Mouse (Mus musculus) NIH3T3 (cell line): ENCODE measurements around the gene Etv3.
"Not testable (repeated sequence)": the region's sequence is repeated elsewhere in the genome, so short reads cannot be mapped to it uniquely, and the experiment has no call there.

Source experiments
- DNase-seq: peaks from one replicate; pipeline ENCODE4 v3.0.0-alpha.2; 2012; ENCODE audit warnings: low read depth

Etv3 gene

DNA sequence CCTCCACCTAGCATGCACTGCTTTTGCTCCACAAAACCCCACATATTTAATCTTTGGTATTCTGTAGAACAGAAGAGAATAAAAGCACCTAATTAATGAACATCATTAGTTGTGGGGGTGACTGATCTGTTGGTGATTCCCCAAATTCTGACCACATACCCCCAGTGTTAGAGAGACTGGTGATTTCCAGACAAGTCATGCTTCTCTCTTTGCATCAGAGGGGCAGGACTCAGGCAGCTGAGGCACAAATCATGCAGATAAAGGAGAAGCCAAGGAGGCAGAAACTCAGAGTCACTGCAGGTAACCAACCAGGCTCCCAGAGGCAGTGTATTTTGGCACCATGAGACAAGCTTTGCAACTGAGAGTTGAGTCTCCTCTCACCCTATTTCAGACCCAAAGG, 6.8 kb upstream of the Etv3 start:
- DNase-seq, result no peak

DNA sequence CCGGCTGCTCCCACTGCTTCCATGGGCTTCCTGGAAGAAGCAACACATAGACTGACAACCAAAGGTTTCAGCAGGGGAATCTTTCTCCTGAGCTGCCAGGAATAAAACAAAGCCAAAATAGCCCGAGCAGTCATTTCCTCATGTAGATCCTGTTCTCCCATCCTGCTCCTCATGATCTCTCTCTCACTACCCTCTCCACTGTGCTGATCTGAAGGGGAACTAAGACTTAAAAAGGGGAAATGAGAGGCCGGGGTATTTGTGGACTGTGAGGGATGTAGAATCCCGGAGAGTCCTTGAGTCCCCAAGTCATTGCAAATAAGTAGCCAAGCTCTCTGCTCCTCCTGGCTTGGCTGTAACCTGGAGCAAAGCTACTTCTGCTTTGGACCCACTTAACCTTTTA, 4.1 kb upstream of the Etv3 start:
- DNase-seq, result no peak

DNA sequence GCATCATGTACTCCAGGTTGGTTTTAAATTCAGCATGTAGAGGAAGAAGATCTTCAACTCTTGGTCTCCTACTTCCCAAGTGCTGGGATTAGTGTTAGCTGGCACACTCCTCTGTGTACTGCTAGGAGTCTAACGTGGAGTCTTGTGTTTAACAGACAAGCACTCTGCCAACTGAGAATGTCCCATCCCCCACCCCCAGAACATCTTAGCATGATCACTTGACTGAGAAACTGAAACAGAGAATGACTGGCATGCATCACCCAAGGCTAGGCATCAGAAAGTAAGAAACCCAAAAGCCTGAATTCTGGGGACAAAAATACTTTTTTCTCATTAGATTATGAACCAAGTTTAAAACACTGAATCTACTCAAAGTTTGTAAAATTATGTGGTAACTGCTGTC, 3.4 kb upstream of the Etv3 start:
- no peak for DNase-seq

DNA sequence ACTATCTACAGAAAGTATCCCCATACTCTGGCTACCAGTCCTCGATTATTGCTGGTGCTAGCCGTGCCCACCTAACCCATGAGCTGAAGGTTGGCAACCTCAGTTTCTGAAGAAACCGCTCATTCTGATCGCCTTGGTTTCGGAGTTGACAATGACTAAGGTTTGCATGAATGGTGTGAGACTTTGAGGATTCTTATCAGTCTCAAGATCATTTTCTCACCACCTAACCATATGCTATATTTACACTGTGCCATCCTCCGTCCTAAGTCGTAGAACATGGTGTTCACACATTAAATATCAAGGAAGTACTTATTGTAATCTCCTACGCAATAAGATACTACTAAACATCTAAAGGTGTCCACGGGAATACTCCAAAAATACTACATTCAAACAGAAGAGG, 1.5 kb upstream of the Etv3 start:
- no peak for DNase-seq

DNA sequence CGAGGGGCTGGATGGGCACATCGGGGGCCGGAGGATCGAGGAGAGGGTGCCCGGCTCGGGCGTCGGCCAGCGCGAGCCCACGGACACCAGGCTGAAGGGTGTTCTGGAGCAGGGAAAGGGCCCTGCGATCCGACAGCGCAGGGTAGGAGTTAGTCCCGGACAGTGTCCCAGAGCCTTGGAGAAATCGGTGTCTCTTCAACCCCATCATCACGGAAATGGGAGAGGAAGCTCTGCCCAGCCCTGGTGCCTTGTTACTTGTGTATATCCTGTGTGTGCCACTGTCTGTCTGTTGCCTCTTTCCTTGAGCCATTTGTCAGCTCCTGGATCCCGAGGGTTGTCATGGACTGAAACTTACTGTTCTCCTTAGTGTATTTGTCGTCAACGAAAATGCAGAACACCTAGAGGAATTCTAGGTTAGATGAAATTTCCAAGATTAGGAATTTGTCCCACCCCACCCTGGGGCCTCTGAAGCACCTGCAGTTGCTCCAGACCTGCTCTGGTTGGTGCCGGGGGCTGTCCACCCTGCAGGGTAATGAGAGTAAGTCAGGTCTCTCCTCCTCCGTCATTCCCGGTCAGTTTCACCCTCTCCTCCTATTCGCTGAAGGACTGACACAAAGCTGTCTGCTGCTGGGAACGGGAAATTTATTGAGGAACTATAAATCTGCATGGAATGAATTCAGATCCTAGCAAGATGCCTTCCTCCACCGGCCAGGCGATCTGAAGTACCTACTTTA, 797 bp downstream of the Etv3 start:
- DNase-seq, result peak; percentile 35

DNA sequence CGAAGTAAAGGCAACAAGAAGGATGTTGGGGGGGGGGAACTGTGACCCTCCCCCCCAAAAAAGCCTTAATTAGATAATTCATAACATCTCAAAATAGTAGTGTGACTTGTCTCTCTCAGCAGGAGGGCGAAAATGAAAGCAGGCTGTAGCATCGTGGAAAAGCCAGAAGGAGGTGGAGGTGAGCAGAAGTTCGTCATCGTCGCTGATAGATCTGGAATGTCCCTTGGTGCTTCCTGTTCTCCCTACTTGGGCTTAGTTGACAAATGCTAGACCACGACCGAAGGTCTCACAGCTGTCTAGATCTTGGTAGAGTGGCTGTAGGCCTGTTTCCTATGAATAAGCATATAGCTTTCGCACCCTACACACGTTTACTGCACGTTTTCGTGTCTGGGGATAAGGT, 1.9 kb downstream of the Etv3 start:
- DNase-seq, result no peak

DNA sequence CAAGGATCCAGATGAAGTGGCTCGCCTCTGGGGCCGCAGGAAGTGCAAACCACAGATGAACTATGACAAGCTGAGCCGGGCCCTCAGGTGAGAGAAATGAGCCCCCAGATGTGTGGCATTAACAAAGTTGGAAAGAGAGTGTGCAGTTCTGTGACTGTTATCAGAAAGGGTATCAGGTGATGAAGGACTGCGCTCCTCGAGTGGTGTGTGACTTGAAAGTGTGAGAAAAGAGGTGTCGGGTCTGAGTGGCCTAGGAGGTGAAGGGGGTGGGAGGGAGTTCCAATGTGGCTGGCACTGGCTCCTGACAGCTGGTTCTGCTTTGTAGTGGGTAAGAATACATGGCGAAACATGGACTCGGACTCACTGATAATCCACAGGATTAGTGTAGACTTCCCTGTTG, 2.8 kb downstream of the Etv3 start:
- DNase-seq, result no peak

DNA sequence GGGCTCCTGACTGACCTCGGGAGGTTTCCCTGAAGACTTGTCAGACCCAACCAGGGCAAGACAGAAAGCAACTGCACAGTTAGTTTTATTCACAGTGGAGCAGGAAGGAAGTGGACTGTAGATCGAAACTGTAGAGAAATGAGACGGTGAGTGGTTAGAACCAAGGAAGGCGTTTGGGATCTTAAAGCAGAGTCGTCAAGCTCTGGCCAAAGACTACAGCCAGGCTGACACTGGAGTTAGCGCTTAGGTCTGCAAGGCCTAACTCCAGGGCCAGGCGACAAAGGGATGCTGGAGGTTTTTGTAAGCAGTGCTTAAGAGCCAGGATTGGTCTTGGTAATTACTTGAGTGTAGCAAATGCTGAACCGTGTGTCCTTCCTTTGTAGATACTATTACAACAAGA, 3.6 kb downstream of the Etv3 start:
- no peak for DNase-seq

DNA sequence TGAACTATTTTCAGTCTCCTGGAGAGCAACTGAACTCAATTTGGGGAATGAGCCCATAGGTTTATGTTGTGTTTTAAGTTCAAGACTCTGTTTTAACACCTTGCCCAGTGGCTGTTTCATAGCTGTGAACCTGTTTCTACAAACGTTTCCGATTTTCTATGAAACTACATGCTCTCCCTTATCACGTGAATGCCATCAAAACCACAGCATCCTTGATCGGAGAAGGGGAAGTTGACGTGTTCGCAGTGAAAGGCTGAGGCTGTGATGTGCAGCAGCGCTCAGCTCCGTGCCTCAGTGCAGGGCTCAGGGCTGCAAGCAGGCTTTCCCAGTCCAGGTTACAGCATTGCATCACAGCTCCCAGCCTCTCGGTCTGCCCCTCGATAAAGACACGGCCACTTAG, 4.4 kb downstream of the Etv3 start:
- DNase-seq, result no peak

DNA sequence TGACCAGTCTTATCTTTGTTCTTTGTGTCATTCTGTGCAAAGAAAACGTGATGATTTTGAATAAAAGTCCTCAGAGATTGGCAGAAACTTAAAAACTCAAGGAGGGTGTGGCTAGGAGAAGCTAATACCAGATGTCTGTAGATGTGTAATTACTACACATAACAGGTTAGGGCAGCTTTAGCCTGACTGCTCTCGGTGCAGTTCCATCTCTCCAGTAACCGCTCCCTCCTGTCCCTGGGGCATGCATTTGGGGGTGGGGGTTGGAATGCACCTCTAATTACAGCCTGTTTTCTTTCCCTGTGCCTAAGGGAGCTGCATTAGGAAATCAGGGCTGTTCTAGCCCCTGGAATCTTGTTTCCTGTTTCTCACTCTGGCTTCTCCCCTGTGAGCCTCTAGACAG, 5.0 kb downstream of the Etv3 start:
- DNase-seq, result no peak

DNA sequence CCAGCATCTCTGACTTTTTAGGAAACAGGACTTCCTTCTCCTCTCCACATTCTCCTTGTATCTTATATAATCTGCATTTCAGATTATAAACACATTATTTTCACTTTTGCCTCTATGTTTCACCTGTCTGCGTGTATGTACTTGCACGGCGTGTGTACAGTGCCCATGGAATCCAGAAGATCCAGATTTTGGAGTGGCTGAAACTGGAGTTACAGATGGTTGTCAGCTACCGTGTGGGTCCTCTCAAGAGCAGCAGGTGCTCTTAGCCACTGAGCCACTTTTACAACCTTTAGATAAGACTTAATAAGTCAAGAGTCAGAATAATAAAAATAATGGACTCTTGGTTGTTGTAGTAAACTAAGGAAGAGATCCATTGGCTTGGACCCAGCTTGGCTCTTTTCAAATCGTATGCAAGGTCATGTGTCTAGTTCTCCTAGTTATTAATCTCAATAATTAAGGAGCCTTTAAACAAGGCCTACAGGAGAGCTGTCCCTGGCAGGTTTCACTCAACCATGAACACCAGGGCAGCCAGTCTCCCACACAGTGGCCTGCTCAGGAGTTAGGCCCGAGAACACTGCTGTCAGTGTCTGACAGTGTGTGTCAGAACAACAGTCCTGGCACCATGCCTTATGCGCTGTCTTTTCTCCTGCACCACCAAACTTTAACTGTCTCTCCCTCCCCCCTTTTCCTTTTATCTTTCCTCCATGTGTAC, 8.6 kb downstream of the Etv3 start:
- no peak for DNase-seq

DNA sequence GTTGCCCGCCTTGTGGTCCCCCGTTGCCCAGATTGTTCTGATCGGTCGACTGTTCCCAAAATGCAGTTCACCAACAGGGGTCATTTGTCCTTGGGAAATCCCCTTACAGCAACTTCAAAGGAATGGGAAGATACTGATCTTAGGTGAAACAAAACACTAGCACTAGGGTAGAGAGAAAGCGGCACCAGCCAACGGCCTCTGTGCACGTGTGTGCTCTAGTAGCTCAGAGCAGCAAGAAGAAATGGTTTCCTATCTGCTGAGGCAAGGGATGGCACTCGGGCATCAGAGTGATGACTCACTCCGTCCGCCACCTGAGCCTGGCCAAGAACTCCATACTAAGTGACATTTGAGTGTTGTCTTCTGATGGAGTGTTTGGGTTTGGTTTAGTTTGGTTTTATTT, 12.8 kb downstream of the Etv3 start:
- DNase-seq, result no peak

DNA sequence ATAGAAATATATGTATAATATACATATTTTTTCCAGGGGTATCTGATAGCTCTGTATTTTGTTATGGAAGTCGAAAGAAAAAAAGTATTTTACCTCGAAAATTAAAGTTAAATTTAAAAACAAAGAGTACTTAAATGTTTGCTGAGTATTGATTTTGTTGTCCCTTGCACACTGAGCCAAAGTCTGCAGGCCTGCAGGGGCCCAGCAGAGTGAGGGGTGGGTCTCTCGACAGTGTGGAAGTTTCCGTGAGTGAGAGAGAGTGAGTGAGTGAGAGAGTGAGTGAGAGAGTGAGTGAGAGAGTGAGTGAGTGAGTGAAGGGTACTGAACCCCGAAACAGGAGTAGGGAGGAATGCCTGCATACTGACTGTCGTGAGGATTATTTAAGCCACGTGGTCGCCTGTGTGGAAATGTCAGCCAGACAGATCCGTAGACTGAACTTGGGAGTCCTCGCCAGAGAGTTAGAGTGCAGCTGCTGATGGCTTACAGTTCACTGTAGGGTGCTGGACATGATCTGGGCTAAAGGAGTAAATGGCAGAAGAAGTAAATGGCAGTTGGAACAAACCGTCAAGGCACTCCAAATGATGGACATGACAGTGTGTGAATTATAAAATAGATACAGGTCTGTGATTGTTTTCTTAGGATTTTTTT, 14.9 kb downstream of the Etv3 start:
- DNase-seq, result no peak

DNA sequence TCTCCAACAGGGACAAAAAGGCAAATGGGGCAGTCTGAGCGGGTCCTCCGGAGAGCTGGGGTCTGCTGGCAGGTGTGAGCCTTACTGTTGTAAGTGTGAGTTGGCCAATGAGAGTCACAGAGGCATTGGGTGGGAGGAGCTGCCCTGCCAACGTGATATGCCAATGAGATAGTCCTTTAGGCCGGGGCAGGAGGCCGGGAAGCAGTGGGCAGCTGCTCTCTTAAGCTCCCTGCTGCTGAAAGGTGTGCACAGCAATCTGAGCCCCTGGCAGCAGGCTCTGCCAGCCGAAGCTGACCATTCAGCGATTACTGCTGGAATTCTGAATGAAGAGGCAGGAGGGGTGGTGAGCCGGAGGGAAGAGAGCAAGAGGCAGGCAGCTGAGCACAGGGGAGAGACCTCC, 15.5 kb downstream of the Etv3 start:
- no peak for DNase-seq

DNA sequence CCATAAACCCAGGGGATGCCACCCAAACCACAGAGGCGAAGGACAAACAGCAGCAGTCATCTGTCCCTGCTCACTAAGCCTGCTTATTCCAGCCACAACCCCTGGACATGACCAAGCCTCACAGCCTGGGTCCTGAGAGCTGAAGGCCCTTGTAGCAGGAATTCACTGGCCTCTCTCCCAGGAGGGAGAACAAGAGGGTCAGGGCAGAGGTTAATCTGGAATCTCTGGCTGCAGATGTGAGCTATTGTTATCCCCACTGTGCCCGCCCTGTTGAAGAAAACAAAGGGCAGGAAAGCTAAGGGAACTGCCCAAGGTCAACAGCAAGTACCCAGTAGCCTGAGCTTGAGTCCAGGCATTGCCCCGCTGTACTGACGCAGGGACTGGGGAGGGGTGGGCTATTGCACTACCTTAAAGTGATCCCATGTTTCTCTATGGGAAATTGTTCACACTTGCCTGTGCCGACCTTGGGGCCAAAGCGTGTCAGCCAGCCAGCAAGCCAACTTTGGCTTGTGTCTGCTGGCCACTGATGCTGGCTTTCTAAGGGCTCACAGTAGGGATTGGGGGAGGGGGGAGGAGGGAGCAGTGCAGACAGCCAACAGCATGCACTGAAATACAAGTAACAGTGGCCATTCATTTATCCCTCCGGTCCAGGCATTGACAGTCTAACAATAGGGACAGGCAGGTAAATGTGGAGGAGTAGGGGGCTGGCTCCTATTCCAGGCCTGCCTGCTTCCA, 17.4 kb downstream of the Etv3 start:
- no peak for DNase-seq

DNA sequence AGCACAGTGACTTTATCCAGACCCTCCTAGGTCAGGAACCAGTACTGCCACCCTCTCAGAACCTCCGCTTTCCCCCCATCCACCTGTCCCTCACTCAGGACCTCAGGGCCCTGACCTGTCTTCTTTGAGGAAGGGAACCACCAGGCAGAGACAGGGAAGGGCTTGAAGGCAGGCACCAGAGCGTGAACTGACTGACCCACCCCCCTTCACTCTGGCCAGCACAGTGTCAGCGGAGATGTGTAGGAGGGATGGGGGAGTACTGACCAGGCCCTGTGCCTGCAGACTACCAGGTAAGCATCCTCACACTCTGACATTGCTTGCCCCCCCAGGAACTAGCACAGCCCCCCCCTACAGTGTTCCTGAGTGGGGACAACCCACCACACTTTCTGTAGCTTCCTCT, 20.3 kb downstream of the Etv3 start:
- no peak for DNase-seq

DNA sequence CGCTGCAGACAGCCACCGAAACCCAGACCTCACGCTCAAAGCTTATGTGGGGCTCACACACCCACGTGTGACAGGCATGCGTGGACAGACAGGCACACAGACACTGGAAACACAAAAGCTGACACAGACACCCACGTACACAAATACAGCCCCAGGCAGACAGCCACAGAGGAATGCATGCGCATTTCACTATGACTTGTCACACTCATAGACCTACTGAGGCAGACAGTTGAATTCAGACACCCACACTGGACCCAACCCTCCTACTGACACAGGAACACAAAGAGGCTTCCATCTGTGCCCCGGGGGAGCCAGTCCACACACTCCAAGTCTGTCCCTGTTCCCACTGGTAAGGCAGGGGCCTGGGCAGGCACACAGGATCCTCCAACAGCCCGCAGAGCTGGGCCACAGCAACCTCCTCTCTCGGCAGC, 21.1 kb downstream of the Etv3 start:
- DNase-seq, result no peak

DNA sequence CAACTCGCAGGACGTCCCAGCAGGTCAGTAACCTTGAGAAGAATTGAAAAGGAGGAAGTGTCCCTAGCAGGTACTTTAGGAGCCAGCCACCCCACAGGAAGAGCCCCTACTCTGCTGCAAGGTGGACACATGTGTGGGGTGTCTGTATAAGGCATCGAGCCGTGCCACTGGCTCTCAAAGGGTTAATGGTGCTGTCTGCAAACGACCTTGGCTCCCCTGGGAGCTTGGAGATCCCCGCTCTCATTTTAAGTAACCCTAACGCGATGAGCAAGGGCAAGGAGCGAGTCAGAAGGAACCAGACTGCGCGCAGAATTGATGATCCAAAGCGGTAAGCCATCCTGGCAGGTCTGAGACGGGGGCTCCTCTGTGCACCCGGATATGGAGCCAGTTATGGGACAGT, 24.7 kb downstream of the Etv3 start:
- no peak for DNase-seq

DNA sequence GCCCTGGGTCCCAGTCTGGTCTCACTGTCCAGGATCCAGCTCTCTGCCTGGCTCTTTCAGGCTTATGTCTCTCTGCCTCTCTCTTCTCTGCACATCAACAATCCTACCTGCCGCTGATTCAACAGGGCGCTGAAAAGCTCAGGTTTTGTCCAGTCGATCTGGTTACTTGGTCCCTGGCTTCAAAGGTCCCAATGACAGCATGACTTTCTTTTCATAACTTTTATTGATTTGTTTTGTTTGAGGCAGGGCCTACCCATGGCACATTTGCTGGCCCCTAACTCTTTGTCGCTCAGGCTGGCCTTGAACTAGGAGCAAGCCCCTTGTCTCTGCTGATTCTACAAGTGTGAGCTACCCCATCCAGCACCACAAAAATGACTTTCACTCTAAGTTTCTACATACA, 27.1 kb downstream of the Etv3 start:
- no peak for DNase-seq

DNA sequence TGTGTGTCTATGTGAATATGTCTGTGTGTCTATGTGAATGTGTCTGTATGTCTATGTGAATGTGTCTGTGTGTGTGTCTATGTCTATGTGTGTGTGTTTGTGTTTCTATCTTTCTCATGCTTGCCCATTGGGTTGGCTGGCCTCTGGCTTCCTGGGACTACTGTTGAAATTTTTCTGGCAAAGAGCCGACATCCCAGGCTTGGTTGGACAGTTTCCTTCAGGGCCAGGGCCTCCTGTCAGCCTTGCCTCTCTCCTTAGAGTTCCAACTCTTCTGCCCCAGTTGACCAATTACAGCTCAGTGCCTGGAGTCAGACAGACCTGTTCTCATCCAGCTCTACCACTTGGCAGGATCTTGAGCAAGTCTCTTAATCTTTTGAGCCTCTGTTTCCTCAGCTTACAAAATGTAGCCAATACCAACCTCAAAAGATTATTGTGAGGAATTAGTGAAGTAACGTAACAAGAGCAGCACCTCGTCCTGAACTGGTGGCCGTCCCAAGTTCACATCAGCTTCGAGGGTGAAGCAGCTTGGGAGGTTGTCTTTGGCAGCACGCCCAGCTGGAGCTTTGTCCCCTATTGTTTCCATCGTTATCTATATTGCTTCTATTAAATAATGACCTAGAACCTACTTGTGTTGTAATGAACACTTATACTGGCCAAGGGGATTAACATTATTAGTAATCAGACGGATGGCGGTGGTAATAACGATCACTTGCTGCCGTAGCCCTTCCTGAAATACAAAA, 28.2 kb downstream of the Etv3 start:
- DNase-seq, result no peak

DNA sequence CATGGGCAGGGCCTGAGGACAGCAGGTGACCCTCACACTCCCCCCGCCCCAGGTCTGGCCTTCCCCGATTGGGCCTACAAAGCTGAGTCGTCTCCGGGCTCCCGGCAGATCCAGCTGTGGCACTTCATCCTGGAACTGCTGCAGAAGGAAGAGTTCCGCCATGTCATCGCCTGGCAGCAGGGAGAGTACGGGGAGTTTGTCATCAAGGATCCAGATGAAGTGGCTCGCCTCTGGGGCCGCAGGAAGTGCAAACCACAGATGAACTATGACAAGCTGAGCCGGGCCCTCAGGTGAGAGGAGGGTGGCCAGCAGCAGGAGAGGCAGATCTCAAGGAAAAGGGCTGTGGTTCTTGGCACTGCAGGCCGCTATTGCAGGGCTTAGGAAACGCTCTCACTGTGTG, 29.7 kb downstream of the Etv3 start:
- not testable (repeated sequence) for DNase-seq

DNA sequence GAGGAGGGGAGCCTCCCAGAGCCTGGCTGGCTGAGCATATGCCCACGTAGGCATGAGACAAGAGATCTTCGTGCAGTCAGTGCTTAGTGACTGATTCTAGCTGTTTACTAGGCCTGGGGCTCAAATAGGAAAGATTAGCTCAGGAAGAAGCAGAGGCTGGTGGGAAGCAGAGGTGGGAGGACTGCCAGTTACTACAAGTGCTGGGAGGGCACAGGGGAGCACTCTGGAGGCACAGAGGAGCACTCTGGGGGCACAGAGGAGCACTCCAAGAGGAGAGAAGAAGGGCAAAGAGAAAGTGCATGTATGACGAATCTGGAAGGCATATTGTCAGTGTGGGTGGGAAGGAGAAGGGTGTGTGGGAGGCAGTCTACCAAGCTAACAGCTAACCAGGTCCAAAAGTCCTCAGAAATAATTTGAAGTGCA, 30.9 kb downstream of the Etv3 start:
- peak; percentile 16 for DNase-seq
